Mouse (Mus musculus) hindbrain, embryonic 14.5 days (tissue): ENCODE data around the gene Eef1b2. TPM values are rescaled to one million over a fixed set of nuclear protein-coding genes. Genes with fewer than 3 reads are reported as not detected.
"Not testable (repeated sequence)": the region's sequence is repeated elsewhere in the genome, so short reads cannot be mapped to it uniquely, and the experiment has no call there.

Source experiments
- ATAC-seq: fragments of 200-750 bp; cut with Nextera tagmentation; 2 replicates; pipeline ENCODE4 v1.8.0; 2017; ENCODE audit warnings: moderate number of reproducible peaks, mild to moderate bottlenecking, moderate TSS enrichment, moderate library complexity; ENCODE audit not compliant: low FRiP score
- DNase-seq: peaks from one replicate; pipeline ENCODE4 v3.0.0-alpha.2; 2015; ENCODE audit warnings: low spot score
- H3K27ac ChIP-seq: fragments of 300-500 bp; sonication (generic); 2 replicates; pipeline ENCODE4 v1.5.1; 2014; ENCODE audit warnings: mild to moderate bottlenecking, moderate library complexity
- H3K27me3 ChIP-seq: fragments of 300-500 bp; sonication (generic); 2 replicates; pipeline ENCODE4 v1.6.1; 2014; ENCODE audit warnings: mild to moderate bottlenecking, low read length, mixed read lengths; ENCODE audit not compliant: control insufficient read depth, insufficient read depth
- H3K36me3 ChIP-seq: fragments of 300-500 bp; sonication (generic); replicated peaks from 2 replicates; pipeline ENCODE4 v1.6.1; 2014; ENCODE audit not compliant: control insufficient read depth, insufficient read depth
- H3K4me1 ChIP-seq: fragments of 300-500 bp; sonication (generic); replicated peaks from 2 replicates; pipeline ENCODE4 v1.6.1; 2014; ENCODE audit warnings: antibody characterized with exemption, low read length, mixed read lengths; ENCODE audit not compliant: control insufficient read depth, insufficient read depth
- H3K4me2 ChIP-seq: fragments of 300-500 bp; sonication (generic); replicated peaks from 2 replicates; pipeline ENCODE4 v1.6.1; 2014; ENCODE audit warnings: mild to moderate bottlenecking, moderate library complexity
- H3K4me3 ChIP-seq: fragments of 300-500 bp; sonication (generic); replicated peaks from 2 replicates; pipeline ENCODE4 v1.5.1; 2014; ENCODE audit warnings: mild to moderate bottlenecking, low read length
- H3K9ac ChIP-seq: fragments of 300-500 bp; sonication (generic); 2 replicates; pipeline ENCODE4 v1.6.1; 2014
- H3K9me3 ChIP-seq: fragments of 300-500 bp; sonication (generic); 2 replicates; pipeline ENCODE4 v1.6.1; 2016; ENCODE audit warnings: low read length; ENCODE audit not compliant: control insufficient read depth
- WGBS: fragments of 180-500 bp; shearing (Covaris S2); extraction: QIAGEN DNeasy Blood & Tissue Kit; methylation state at CpG from one replicate; pipeline ENCODE4 v1.1.7; 2014; 5-methylcytosine and 5-hydroxymethylcytosine counted together
- polyA plus RNA-seq: library from polyadenylated mRNA; unstranded; fragments of >200 nt; fragmentation: Nextera tagmentation; extraction: Ambion mirVana; gene quantifications from 2 replicates; pipeline ENCODE4 v1.2.1, GENCODE M21; 2014

Eef1b2 gene
- polyA plus RNA-seq: 487 and 490 TPM in 2 replicates

DNA sequence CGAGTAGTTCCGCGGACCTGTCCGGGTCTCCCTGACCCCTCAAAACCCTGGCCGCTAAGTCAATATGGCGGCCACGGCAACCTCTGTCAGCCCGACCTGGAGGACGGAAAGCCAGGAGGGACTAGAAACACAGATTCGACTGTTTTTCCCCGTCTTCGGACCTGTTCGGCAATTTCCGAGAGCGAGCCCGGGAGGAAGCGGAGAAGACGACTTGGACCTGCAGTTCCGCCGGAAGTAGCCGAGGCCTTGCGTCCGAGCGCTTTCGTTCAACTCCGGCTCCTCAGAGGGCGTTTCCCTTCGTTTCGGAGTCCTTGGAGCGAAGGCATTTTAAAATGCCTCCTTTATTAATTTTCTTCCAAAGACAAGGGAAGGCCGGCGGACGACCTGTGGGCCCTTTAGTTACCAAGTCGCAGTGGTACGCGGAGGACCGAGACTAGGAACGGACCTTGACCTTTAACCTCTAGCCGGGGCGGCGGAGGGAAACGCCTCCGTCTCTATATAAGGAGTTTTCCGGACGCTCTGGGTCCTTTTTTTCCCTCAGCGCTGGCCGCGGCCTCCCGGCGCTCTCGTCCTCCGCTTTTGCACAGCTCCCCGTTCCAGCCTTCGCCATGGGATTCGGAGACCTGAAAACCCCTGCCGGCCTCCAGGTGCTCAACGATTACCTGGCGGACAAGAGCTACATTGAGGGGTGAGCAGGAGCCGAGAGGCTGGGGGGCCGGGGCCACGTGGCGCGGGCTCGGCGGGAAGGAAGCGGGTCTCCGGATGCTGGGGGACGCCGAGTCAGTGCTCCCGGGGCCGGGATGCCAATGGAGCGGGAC, at the start of gene Eef1b2, which contains the start of gene Ndufs1:
Eef1b2 (plus strand) TSS at position 222 of the 818 bp plus-strand sequence.
Ndufs1 (minus strand) TSS at position 230 of the 818 bp plus-strand sequence.
- Histone ChIP-seq H3K9me3 (no peaks in the 10 kb centered on the region), H3K4me1 (peaks cover 24% of the 10 kb centered on the region), H3K27me3 (no peaks in the 10 kb centered on the region), H3K9ac (peak within 1 kb of the TSS; percentile 92), H3K4me3 (peak within 1 kb of the TSS; percentile 84), H3K4me2 (peak within 1 kb of the TSS; percentile 78), H3K36me3 (peaks cover 32% of the 10 kb centered on the region), H3K27ac (peak within 1 kb of the TSS; percentile 90)
- DNase-seq: peak; percentile 99
- ATAC-seq: peak; percentile 93
- WGBS: under 1% methylated on average over 72 of the region's 72 CpGs

DNA sequence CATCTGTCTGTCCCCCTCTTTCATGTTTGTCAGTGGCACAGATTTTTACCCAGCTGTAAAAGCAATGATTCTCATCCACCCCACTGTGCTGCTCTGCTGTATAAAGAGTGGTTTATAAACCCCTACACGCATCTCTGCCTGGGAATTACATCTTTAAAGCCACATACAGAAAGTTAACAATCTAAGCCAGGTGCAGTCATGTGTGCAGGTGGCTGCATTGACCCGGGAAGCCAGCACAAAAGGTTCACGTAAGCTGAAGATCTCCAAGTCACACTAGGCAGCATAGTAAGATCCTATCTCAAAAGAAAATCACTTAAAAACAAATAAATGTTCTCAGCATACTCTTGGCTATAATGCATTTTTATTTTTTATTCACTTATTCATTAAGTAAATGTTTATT, 47.4 kb upstream of the Eef1b2 start:
- H3K27me3 ChIP-seq: no peaks in the 10 kb centered on the region
- no peaks in the 10 kb centered on the region for H3K4me1 ChIP-seq
- peaks cover 25% of the 10 kb centered on the region; the same call in 1 of the 2 replicates for H3K36me3 ChIP-seq
- ATAC-seq: no peak
- no peak for DNase-seq
- H3K9ac ChIP-seq: no peak overlapping the region
- H3K4me2 ChIP-seq: peak overlapping the region; percentile 47
- H3K9me3 ChIP-seq: no peaks in the 10 kb centered on the region
- no peak overlapping the region for H3K27ac ChIP-seq
- 45% methylated on average over 3 of the region's 3 CpGs for WGBS
- no peak overlapping the region for H3K4me3 ChIP-seq

- Histone ChIP-seq H3K4me2 (peak overlapping the region; percentile 47), H3K27ac (no peak overlapping the region), H3K4me1 (no peaks in the 10 kb centered on the region), H3K4me3 (0 out of 2 replicates have a peak overlapping the region, but pooled peaks have one; percentile 5), H3K27me3 (no peaks in the 10 kb centered on the region), H3K9ac (peak overlapping the region; percentile 11; the same call in 1 of the 2 replicates), H3K9me3 (no peaks in the 10 kb centered on the region), H3K36me3 (peaks cover 21% of the 10 kb centered on the region; the same call in 1 of the 2 replicates)
- WGBS: 23% methylated on average over 18 of the region's 18 CpGs
- DNase-seq (no peak), ATAC-seq (no peak)
Observed at GRCm38 (mm10) chr1:63129857-63130690, 46.6 kb upstream of the Eef1b2 start.

- WGBS: 98% methylated on average over 2 of the region's 2 CpGs
Observed at GRCm38 (mm10) chr1:63130883-63131282, 45.7 kb upstream of the Eef1b2 start.

GRCm38 (mm10) chr1:63131766-63132165, 44.9 kb upstream of the Eef1b2 start:
- no peak overlapping the region for H3K4me2 ChIP-seq
- H3K4me1 ChIP-seq: no peaks in the 10 kb centered on the region
- WGBS: 92% methylated on average over 11 of the region's 11 CpGs
- no peak overlapping the region for H3K27ac ChIP-seq
- no peak for DNase-seq
- no peak overlapping the region for H3K9ac ChIP-seq
- no peaks in the 10 kb centered on the region for H3K9me3 ChIP-seq
- H3K36me3 ChIP-seq: 0 out of 2 replicates have a peak, but pooled peaks cover 6% of the 10 kb centered on the region
- ATAC-seq: no peak
- no peak overlapping the region for H3K4me3 ChIP-seq
- no peaks in the 10 kb centered on the region for H3K27me3 ChIP-seq

More at GRCm38 (mm10) chr1:63130883-63131282, 45.7 kb upstream of the Eef1b2 start:
- no peak for DNase-seq
- ATAC-seq: no peak
- Histone ChIP-seq H3K4me1 (no peaks in the 10 kb centered on the region), H3K27me3 (no peaks in the 10 kb centered on the region), H3K9me3 (no peaks in the 10 kb centered on the region), H3K4me3 (no peak overlapping the region), H3K9ac (no peak overlapping the region), H3K36me3 (peaks cover 13% of the 10 kb centered on the region; the same call in 1 of the 2 replicates), H3K4me2 (no peak overlapping the region), H3K27ac (no peak overlapping the region)

DNA sequence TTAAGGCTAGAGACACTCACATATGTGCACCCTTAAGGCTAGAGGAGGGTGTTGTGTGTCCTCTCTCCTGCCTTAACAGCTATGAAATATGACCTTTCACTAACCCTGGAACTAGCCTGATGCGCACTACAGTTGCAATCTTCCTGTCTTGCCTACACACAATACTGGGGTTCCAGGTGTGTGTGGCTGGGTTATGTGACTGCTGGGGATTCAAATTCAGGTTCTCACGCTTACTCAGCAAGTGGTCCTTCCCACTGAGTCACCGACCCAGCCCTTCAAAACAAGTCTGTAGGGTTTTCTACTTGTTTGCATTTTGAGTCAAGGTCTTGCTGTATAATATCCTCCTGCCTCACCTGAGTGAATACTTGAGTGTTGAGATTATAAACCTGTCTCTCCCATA, 42.1 kb upstream of the Eef1b2 start:
- no peaks in the 10 kb centered on the region for H3K27me3 ChIP-seq
- H3K9me3 ChIP-seq: no peaks in the 10 kb centered on the region
- H3K4me2 ChIP-seq: no peak overlapping the region
- DNase-seq (no peak), ATAC-seq (no peak)
- H3K27ac ChIP-seq: no peak overlapping the region
- H3K4me1 ChIP-seq: no peaks in the 10 kb centered on the region
- no peak overlapping the region for H3K4me3 ChIP-seq
- H3K9ac ChIP-seq: no peak overlapping the region
- WGBS: 80% methylated on average over 3 of the region's 3 CpGs
- H3K36me3 ChIP-seq: peaks cover 7% of the 10 kb centered on the region; the same call in 1 of the 2 replicates

- no peak overlapping the region for H3K4me2 ChIP-seq
- no peak overlapping the region for H3K27ac ChIP-seq
- H3K9ac ChIP-seq: no peak overlapping the region
- H3K27me3 ChIP-seq: no peaks in the 10 kb centered on the region
- no peaks in the 10 kb centered on the region for H3K9me3 ChIP-seq
- peaks cover 32% of the 10 kb centered on the region for H3K36me3 ChIP-seq
- WGBS: 82% methylated on average over 2 of the region's 2 CpGs
- no peak for ATAC-seq
- no peak overlapping the region for H3K4me3 ChIP-seq
- H3K4me1 ChIP-seq: no peaks in the 10 kb centered on the region
- no peak for DNase-seq
Observed at GRCm38 (mm10) chr1:63137971-63138370, 38.7 kb upstream of the Eef1b2 start.

GRCm38 (mm10) chr1:63138586-63138985, 38.0 kb upstream of the Eef1b2 start:
- peaks cover 38% of the 10 kb centered on the region for H3K36me3 ChIP-seq
- ATAC-seq, H3K4me1 ChIP-seq, H3K9ac ChIP-seq, H3K4me3 ChIP-seq, H3K27ac ChIP-seq, H3K9me3 ChIP-seq, DNase-seq, H3K27me3 ChIP-seq, H3K4me2 ChIP-seq: not testable (repeated sequence)
- 97% methylated on average over 1 of the region's 1 CpGs for WGBS

DNA sequence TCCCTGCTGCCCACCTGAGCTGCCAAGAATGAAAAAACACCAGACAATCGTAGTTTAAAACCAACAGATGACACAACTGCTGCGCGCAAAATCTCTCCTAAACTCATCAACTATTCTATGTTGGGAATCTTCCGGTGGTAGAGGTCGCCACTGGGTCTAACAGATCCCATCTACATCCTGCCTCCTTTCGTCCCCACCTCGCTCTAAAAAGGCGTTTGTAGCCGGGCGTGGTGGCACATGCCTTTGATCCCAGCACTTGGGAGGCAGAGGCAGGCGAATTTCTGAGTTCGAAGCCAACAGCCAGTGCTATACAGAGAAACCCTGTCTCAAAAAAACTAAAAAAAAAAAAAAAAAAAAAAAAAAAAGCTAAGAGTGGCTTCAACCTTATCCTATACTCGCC, 36.4 kb upstream of the Eef1b2 start:
- Histone ChIP-seq H3K27ac (no peak overlapping the region), H3K27me3 (no peaks in the 10 kb centered on the region), H3K36me3 (peaks cover 54% of the 10 kb centered on the region), H3K4me3 (no peak overlapping the region), H3K9ac (no peak overlapping the region), H3K9me3 (no peaks in the 10 kb centered on the region), H3K4me2 (no peak overlapping the region), H3K4me1 (no peaks in the 10 kb centered on the region)
- ATAC-seq (no peak), DNase-seq (no peak)
- WGBS: 98% methylated on average over 13 of the region's 13 CpGs
